Mouse (Mus musculus): Measurements from ENCODE around the gene Rbbp8nl. TPM values are rescaled to one million over a fixed set of nuclear protein-coding genes. Genes with fewer than 3 reads are reported as not detected.

Gene Rbbp8nl
- total and polyA plus RNA-seq, 2 experiments from 2014 or later, result not detected

DNA sequence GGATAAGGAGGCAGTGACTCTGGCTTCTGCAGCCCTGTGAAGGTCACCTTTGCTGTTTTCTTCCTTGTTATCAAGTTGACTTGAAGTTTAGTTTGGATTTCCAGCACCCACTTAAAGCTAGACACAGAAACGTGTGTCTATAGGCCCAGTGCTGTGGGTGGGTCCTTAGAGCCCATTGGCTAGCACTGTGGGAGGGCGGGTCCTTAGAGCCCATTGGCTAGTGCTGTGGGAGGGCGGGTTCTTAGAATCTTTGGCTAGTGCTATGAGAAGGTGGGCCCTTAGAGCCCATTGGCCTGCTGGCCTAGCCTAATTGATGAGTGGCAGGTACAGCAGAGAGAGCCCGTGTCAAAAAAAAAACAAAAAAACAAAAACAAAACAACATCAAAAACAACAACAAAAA is 30.5 kb upstream of the Rbbp8nl start:
- no peak overlapping the region for H3K4me3 ChIP-seq (ENCODE audit: low read depth, low read length)
- H3K27ac ChIP-seq (ENCODE audit: low read depth), result no peak overlapping the region

DNA sequence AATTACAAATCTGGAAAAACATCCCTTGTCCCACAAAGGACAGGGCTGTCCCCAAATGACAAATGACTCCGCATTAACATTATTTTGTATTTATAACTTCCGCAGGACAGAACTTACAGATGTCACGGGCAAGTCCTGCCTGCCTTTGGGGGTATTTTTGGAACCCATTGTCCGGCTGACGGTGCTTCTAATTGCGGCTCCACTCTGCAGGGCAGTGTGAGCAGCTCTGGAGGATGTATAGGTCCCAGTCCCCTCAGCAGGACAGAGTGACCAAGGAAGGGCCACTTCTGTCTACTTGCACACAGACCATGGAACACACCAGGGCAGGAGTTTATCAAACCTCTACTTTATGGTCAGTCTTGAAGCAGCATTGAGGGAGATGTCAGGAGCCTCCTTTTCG is 27.9 kb upstream of the Rbbp8nl start:
- TF ChIP-seq CTCF (IDR thresholded peaks at IDR 0.05; ENCODE audit: low read depth), result no peak
- no peak for TF ChIP-seq EP300 (IDR thresholded peaks at IDR 0.05; ENCODE audit: low read depth)
- H3K27ac ChIP-seq (ENCODE audit: low read depth), result no peak overlapping the region
- no peaks in the 10 kb centered on the region for H3K27me3 ChIP-seq (ENCODE audit: control insufficient read depth, insufficient read depth, low read length)
- peaks cover 13% of the 10 kb centered on the region; the same call in 1 of the 2 replicates for H3K4me1 ChIP-seq (ENCODE audit: control insufficient read depth, insufficient read depth)
- 39% methylated on average over 7 of the region's 7 CpGs for WGBS
- H3K4me2 ChIP-seq (ENCODE audit: low read depth, low read length), result no peak overlapping the region
- DNase-seq (ENCODE audit: low spot score) (no peak), ATAC-seq (ENCODE audit: insufficient read depth, low read depth) (no peak)
- H3K36me3 ChIP-seq (replicated peaks; ENCODE audit: control insufficient read depth, insufficient read depth, low read length), result no peaks in the 10 kb centered on the region
- no peak overlapping the region for H3K9ac ChIP-seq (replicated peaks; ENCODE audit: low read depth, low read length)
- no peaks in the 10 kb centered on the region for H3K9me3 ChIP-seq (replicated peaks; ENCODE audit: control insufficient read depth, low read length)
- no peak overlapping the region for H3K4me3 ChIP-seq (ENCODE audit: low read depth, low read length)

More for the DNA sequence above, 30.5 kb upstream of the Rbbp8nl start:
- Histone ChIP-seq H3K4me2 (ENCODE audit: low read depth, low read length) (no peak overlapping the region), H3K4me1 (ENCODE audit: control insufficient read depth, insufficient read depth) (peaks cover 21% of the 10 kb centered on the region; the same call in 1 of the 2 replicates), H3K27me3 (ENCODE audit: control insufficient read depth, insufficient read depth, low read length) (no peaks in the 10 kb centered on the region), H3K9ac (replicated peaks; ENCODE audit: low read depth, low read length) (no peak overlapping the region), H3K9me3 (replicated peaks; ENCODE audit: control insufficient read depth, low read length) (no peaks in the 10 kb centered on the region), H3K36me3 (replicated peaks; ENCODE audit: control insufficient read depth, insufficient read depth, low read length) (no peaks in the 10 kb centered on the region)
- ATAC-seq (ENCODE audit: insufficient read depth, low read depth) (peak; percentile 48), DNase-seq (ENCODE audit: low spot score) (no peak)
- WGBS, result 69% methylated on average over 4 of the region's 4 CpGs
- TF ChIP-seq CTCF (IDR thresholded peaks at IDR 0.05; ENCODE audit: low read depth) (no peak), EP300 (IDR thresholded peaks at IDR 0.05; ENCODE audit: low read depth) (no peak)

DNA sequence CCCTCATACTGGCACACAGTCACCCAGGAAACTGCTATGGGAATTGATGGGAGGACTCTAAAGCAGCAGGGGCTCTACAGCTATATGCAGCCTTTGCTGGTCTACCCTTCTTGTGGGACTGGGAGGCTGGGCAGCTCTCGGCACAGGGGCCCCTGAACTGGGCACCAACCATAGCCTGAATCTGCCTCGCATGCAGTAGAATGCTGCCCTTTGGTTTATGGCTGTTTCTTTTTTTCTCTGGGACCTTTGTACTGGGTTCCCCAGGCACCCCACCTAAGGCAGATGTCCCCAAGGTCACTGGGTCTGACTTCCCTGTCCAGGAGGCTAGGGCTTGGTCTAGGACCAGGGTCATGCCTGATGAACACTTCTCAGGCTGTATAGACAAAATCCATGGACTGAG is 24.6 kb upstream of the Rbbp8nl start:
- Histone ChIP-seq H3K27ac (ENCODE audit: low read depth) (no peak overlapping the region), H3K36me3 (replicated peaks; ENCODE audit: control insufficient read depth, insufficient read depth, low read length) (no peaks in the 10 kb centered on the region), H3K4me3 (ENCODE audit: low read depth, low read length) (no peak overlapping the region), H3K9ac (replicated peaks; ENCODE audit: low read depth, low read length) (no peak overlapping the region), H3K27me3 (ENCODE audit: control insufficient read depth, insufficient read depth, low read length) (no peaks in the 10 kb centered on the region), H3K4me1 (ENCODE audit: control insufficient read depth, insufficient read depth) (peaks cover 18% of the 10 kb centered on the region; the same call in 1 of the 2 replicates), H3K4me2 (ENCODE audit: low read depth, low read length) (no peak overlapping the region), H3K9me3 (replicated peaks; ENCODE audit: control insufficient read depth, low read length) (no peaks in the 10 kb centered on the region)
- ATAC-seq (ENCODE audit: insufficient read depth, low read depth) (no peak), DNase-seq (ENCODE audit: low spot score) (no peak)
- WGBS, result 81% methylated on average over 2 of the region's 2 CpGs
- TF ChIP-seq EP300 (IDR thresholded peaks at IDR 0.05; ENCODE audit: low read depth) (no peak), CTCF (IDR thresholded peaks at IDR 0.05; ENCODE audit: low read depth) (no peak)

DNA sequence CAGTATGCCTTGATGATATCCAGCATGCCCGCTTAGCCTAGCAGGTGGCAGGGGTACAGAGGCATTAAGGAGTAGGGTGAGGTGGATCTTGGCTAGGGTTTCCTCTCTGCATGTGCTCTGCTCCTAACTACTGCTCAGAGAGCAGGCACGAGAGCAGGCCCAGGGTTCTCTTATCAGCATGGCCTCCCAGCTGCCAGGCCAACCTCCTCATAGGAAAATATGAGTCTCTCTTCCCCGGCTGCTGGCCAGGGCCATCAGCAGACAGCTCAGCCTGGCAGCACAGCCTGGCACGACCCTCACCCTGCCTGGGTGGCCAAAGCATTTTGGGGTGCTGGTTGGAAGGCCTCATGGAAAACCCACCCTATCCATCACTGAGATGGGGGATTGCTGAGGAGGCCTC is 21.5 kb upstream of the Rbbp8nl start:
- H3K4me1 ChIP-seq (ENCODE audit: control insufficient read depth, insufficient read depth), result peaks cover 7% of the 10 kb centered on the region; the same call in 1 of the 2 replicates
- no peak overlapping the region for H3K4me2 ChIP-seq (ENCODE audit: low read depth, low read length)
- ATAC-seq (ENCODE audit: insufficient read depth, low read depth), result peak; percentile 56
- H3K9ac ChIP-seq (replicated peaks; ENCODE audit: low read depth, low read length), result no peak overlapping the region
- H3K27ac ChIP-seq (ENCODE audit: low read depth), result 0 out of 2 replicates have a peak overlapping the region, but pooled peaks have one; percentile 17
- no peak overlapping the region for H3K4me3 ChIP-seq (ENCODE audit: low read depth, low read length)
- no peaks in the 10 kb centered on the region for H3K9me3 ChIP-seq (replicated peaks; ENCODE audit: control insufficient read depth, low read length)
- no peaks in the 10 kb centered on the region for H3K27me3 ChIP-seq (ENCODE audit: control insufficient read depth, insufficient read depth, low read length)
- TF ChIP-seq CTCF (IDR thresholded peaks at IDR 0.05; ENCODE audit: low read depth) (no peak), EP300 (IDR thresholded peaks at IDR 0.05; ENCODE audit: low read depth) (no peak)
- no peaks in the 10 kb centered on the region for H3K36me3 ChIP-seq (replicated peaks; ENCODE audit: control insufficient read depth, insufficient read depth, low read length)
- 23% methylated on average over 4 of the region's 4 CpGs for WGBS
- peak; percentile 31 for DNase-seq (ENCODE audit: low spot score)

DNA sequence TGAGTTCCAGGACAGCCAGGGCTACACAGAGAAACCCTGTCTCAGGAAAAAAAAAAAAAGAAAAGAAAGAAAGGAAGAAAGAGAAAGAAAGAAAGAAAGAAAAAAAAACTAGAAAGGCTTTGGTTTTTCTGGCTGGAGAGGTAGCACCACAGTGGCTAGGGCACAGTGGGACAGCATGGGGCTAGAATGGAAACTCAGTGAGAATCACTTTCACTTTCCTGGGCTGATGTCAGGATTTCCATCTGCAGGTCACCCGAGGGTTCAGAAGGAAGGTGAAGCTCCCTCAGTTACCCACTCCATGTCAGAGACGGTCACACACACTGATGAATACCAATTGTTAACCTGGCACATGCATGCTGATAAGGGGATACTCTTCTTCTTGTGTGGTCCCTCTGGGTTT is 18.0 kb upstream of the Rbbp8nl start:
- Histone ChIP-seq H3K4me1 (ENCODE audit: control insufficient read depth, insufficient read depth) (peaks cover 7% of the 10 kb centered on the region; the same call in 1 of the 2 replicates), H3K9ac (replicated peaks; ENCODE audit: low read depth, low read length) (no peak overlapping the region), H3K36me3 (replicated peaks; ENCODE audit: control insufficient read depth, insufficient read depth, low read length) (no peaks in the 10 kb centered on the region), H3K27me3 (ENCODE audit: control insufficient read depth, insufficient read depth, low read length) (no peaks in the 10 kb centered on the region), H3K9me3 (replicated peaks; ENCODE audit: control insufficient read depth, low read length) (0 out of 2 replicates have a peak, but pooled peaks cover 2% of the 10 kb centered on the region), H3K27ac (ENCODE audit: low read depth) (no peak overlapping the region), H3K4me3 (ENCODE audit: low read depth, low read length) (no peak overlapping the region), H3K4me2 (ENCODE audit: low read depth, low read length) (no peak overlapping the region)
- no peak for ATAC-seq (ENCODE audit: insufficient read depth, low read depth)
- 42% methylated on average over 2 of the region's 2 CpGs for WGBS
- TF ChIP-seq CTCF (IDR thresholded peaks at IDR 0.05; ENCODE audit: low read depth) (no peak), EP300 (IDR thresholded peaks at IDR 0.05; ENCODE audit: low read depth) (no peak)
- no peak for DNase-seq (ENCODE audit: low spot score)

All from heart, postnatal 0 days (tissue).